Mouse (Mus musculus) ES-Bruce4 (cell line): ENCODE results near the gene Psmb11. TPM values are rescaled to one million over a fixed set of nuclear protein-coding genes. Genes with fewer than 3 reads are reported as not detected.

Source experiments
- H3K27ac ChIP-seq: 2 replicates; pipeline ENCODE4 v1.5.1; 2012; ENCODE audit warnings: low read length, inconsistent platforms; ENCODE audit not compliant: insufficient read depth
- H3K27me3 ChIP-seq: 2 replicates; pipeline ENCODE4 v1.6.1; 2012; ENCODE audit warnings: mild to moderate bottlenecking, low read length, inconsistent platforms; ENCODE audit not compliant: control insufficient read depth, poor library complexity, insufficient read depth, severe bottlenecking
- H3K36me3 ChIP-seq: 2 replicates; pipeline ENCODE4 v1.6.1; 2012; ENCODE audit warnings: inconsistent platforms, mild to moderate bottlenecking, low read length, moderate library complexity; ENCODE audit not compliant: control insufficient read depth, poor library complexity, insufficient read depth, severe bottlenecking
- H3K4me1 ChIP-seq: one replicate; pipeline ENCODE4 v1.8.1; 2011; ENCODE audit warnings: low read length; ENCODE audit not compliant: control insufficient read depth, insufficient read depth
- H3K4me3 ChIP-seq: 2 replicates; pipeline ENCODE4 v1.5.1; 2011; ENCODE audit warnings: low read depth, mild to moderate bottlenecking, low read length
- H3K9ac ChIP-seq: 2 replicates; pipeline ENCODE4 v1.6.1; 2012; ENCODE audit warnings: low read depth, mild to moderate bottlenecking, inconsistent platforms; ENCODE audit not compliant: poor library complexity, severe bottlenecking
- H3K9me3 ChIP-seq: replicated peaks from 2 replicates; pipeline ENCODE4 v1.6.1; 2012; ENCODE audit warnings: mild to moderate bottlenecking, low read length, inconsistent platforms; ENCODE audit not compliant: control insufficient read depth, poor library complexity, insufficient read depth, severe bottlenecking
- CTCF ChIP-seq: IDR thresholded peaks from one replicate; pipeline ENCODE4 v1.8.1; 2011; ENCODE audit warnings: low read depth, low read length
- EP300 ChIP-seq: IDR thresholded peaks from 2 replicates; pipeline ENCODE4 v1.6.1; 2011; ENCODE audit warnings: low read depth, low read length; ENCODE audit not compliant: insufficient read depth
- POLR2A ChIP-seq: IDR thresholded peaks from one replicate; pipeline ENCODE4 v1.8.1; 2011; ENCODE audit warnings: low read length; ENCODE audit not compliant: insufficient read depth
- polyA plus RNA-seq: library from polyadenylated mRNA; stranded (reverse); fragments of >200 nt; gene quantifications from 2 replicates; pipeline ENCODE4 v1.2.4, GENCODE M21; 2011; ENCODE audit warnings: low read depth; ENCODE audit not compliant: missing spikeins, insufficient read depth, insufficient read length

Gene Psmb11
- polyA plus RNA-seq, 1 experiment: 0.64 TPM

- H3K9ac ChIP-seq: no peak overlapping the region
- H3K27ac ChIP-seq: no peak overlapping the region
- no peak overlapping the region for H3K4me3 ChIP-seq
- no peaks in the 10 kb centered on the region for H3K27me3 ChIP-seq
- H3K36me3 ChIP-seq: no peaks in the 10 kb centered on the region
- peaks cover 3% of the 10 kb centered on the region for H3K4me1 ChIP-seq
- H3K9me3 ChIP-seq: no peaks in the 10 kb centered on the region
- TF ChIP-seq EP300 (no peak), CTCF (no peak), POLR2A (no peak)
These were observed 19.6 kb upstream of the Psmb11 start for GRCm38 (mm10) chr14:54601601-54602000.

- Histone ChIP-seq H3K4me1 (peaks cover 3% of the 10 kb centered on the region), H3K27me3 (no peaks in the 10 kb centered on the region), H3K9ac (peak overlapping the region; percentile 79), H3K27ac (peak overlapping the region; percentile 63; the same call in 1 of the 2 replicates), H3K4me3 (peak overlapping the region; percentile 88), H3K36me3 (no peaks in the 10 kb centered on the region), H3K9me3 (no peaks in the 10 kb centered on the region)
- no peak for TF ChIP-seq EP300
- TF ChIP-seq CTCF: no peak
- no peak for TF ChIP-seq POLR2A
These were observed 18.6 kb upstream of the Psmb11 start for GRCm38 (mm10) chr14:54602613-54603012.

- Histone ChIP-seq H3K4me3 (peak overlapping the region; percentile 88), H3K27ac (peak overlapping the region; percentile 65), H3K9me3 (no peaks in the 10 kb centered on the region), H3K27me3 (no peaks in the 10 kb centered on the region), H3K36me3 (no peaks in the 10 kb centered on the region), H3K9ac (peak overlapping the region; percentile 79), H3K4me1 (peaks cover 3% of the 10 kb centered on the region)
- TF ChIP-seq CTCF (no peak), POLR2A (peak; percentile 20), EP300 (peak; percentile 10; the same call in 1 of the 2 replicates)
These were observed 18.1 kb upstream of the Psmb11 start for GRCm38 (mm10) chr14:54603038-54603654.

- TF ChIP-seq CTCF (no peak), EP300 (no peak), POLR2A (no peak)
- H3K4me1 ChIP-seq: peaks cover 3% of the 10 kb centered on the region
- no peaks in the 10 kb centered on the region for H3K27me3 ChIP-seq
- no peaks in the 10 kb centered on the region for H3K9me3 ChIP-seq
- peak overlapping the region; percentile 59 for H3K4me3 ChIP-seq
- H3K36me3 ChIP-seq: no peaks in the 10 kb centered on the region
- H3K27ac ChIP-seq: peak overlapping the region; percentile 65
- peak overlapping the region; percentile 79 for H3K9ac ChIP-seq
These were observed 17.5 kb upstream of the Psmb11 start for GRCm38 (mm10) chr14:54603686-54604085.

GRCm38 (mm10) chr14:54605752-54606321 is 15.4 kb upstream of the Psmb11 start, which contains the start of gene 4931414P19Rik:
4931414P19Rik (minus strand) TSS chr14:54605993.
- Histone ChIP-seq H3K9ac (peak within 1 kb of the TSS; percentile 85), H3K27ac (peak within 1 kb of the TSS; percentile 51), H3K4me3 (peak within 1 kb of the TSS; percentile 97), H3K4me1 (peaks cover 3% of the 10 kb centered on the region), H3K27me3 (no peaks in the 10 kb centered on the region), H3K36me3 (no peaks in the 10 kb centered on the region), H3K9me3 (no peaks in the 10 kb centered on the region)
- TF ChIP-seq EP300: no peak
- TF ChIP-seq POLR2A: no peak
- no peak for TF ChIP-seq CTCF

GRCm38 (mm10) chr14:54607226-54607625 is 14.0 kb upstream of the Psmb11 start:
- no peaks in the 10 kb centered on the region for H3K27me3 ChIP-seq
- H3K9ac ChIP-seq: no peak overlapping the region
- H3K36me3 ChIP-seq: peaks cover 6% of the 10 kb centered on the region
- peaks cover 3% of the 10 kb centered on the region for H3K4me1 ChIP-seq
- no peak overlapping the region for H3K27ac ChIP-seq
- H3K4me3 ChIP-seq: no peak overlapping the region
- H3K9me3 ChIP-seq: no peaks in the 10 kb centered on the region
- TF ChIP-seq EP300: no peak
- TF ChIP-seq CTCF: no peak
- TF ChIP-seq POLR2A: no peak
